Mouse (Mus musculus) hindbrain, embryonic 13.5 days (tissue): ENCODE measurements around the gene Rnf31. TPM values are rescaled to one million over a fixed set of nuclear protein-coding genes. Genes with fewer than 3 reads are reported as not detected.

Experiments
- ATAC-seq: fragments of 200-750 bp; cut with Nextera tagmentation; 2 replicates; pipeline ENCODE4 v1.8.0; 2017; ENCODE audit warnings: moderate TSS enrichment; ENCODE audit not compliant: low FRiP score
- H3K27ac ChIP-seq: fragments of 300-500 bp; sonication (generic); 2 replicates; pipeline ENCODE4 v1.5.1; 2015; ENCODE audit warnings: inconsistent platforms, mild to moderate bottlenecking, moderate library complexity
- H3K27me3 ChIP-seq: fragments of 300-500 bp; sonication (generic); 2 replicates; pipeline ENCODE4 v1.6.1; 2015; ENCODE audit warnings: mild to moderate bottlenecking, inconsistent platforms
- H3K36me3 ChIP-seq: fragments of 300-500 bp; sonication (generic); 2 replicates; pipeline ENCODE4 v1.6.1; 2015; ENCODE audit warnings: mild to moderate bottlenecking, inconsistent platforms
- H3K4me1 ChIP-seq: fragments of 300-500 bp; sonication (generic); replicated peaks from 2 replicates; pipeline ENCODE4 v1.6.1; 2015; ENCODE audit warnings: inconsistent platforms
- H3K4me2 ChIP-seq: fragments of 300-500 bp; sonication (generic); 2 replicates; pipeline ENCODE4 v1.6.1; 2015; ENCODE audit warnings: inconsistent platforms, mild to moderate bottlenecking, moderate library complexity
- H3K4me3 ChIP-seq: fragments of 300-500 bp; sonication (generic); 2 replicates; pipeline ENCODE4 v1.5.1; 2015; ENCODE audit warnings: mild to moderate bottlenecking, inconsistent platforms
- H3K9ac ChIP-seq: fragments of 300-500 bp; sonication (generic); 2 replicates; pipeline ENCODE4 v1.6.1; 2015; ENCODE audit warnings: mild to moderate bottlenecking, inconsistent platforms
- H3K9me3 ChIP-seq: fragments of 300-500 bp; sonication (generic); 2 replicates; pipeline ENCODE4 v1.6.1; 2016; ENCODE audit warnings: inconsistent platforms
- WGBS: fragments of 180-500 bp; shearing (Covaris S2); methylation state at CpG from one replicate; pipeline ENCODE4 v1.1.7; 2015; 5-methylcytosine and 5-hydroxymethylcytosine counted together
- polyA plus RNA-seq: library from polyadenylated mRNA; unstranded; fragments of >200 nt; fragmentation: Nextera tagmentation; extraction: Ambion mirVana; gene quantifications from 2 replicates; pipeline ENCODE4 v1.2.1, GENCODE M21; 2015

Gene Rnf31
- polyA plus RNA-seq, 1 experiment from 2014 or later = 18.8 TPM

GRCm38 (mm10) chr14:55614565-55615178, 23.2 kb downstream of the Rnf31 start:
- no peak overlapping the region for H3K9ac ChIP-seq
- H3K4me3 ChIP-seq = no peak overlapping the region
- H3K4me2 ChIP-seq = no peak overlapping the region
- no peaks in the 10 kb centered on the region for H3K27me3 ChIP-seq
- H3K36me3 ChIP-seq = peaks cover 10% of the 10 kb centered on the region
- WGBS = 85% methylated on average over 7 of the region's 7 CpGs
- no peak overlapping the region for H3K27ac ChIP-seq
- no peak for ATAC-seq
- H3K9me3 ChIP-seq = no peaks in the 10 kb centered on the region
- peaks cover 4% of the 10 kb centered on the region; the same call in 1 of the 2 replicates for H3K4me1 ChIP-seq

- H3K36me3 ChIP-seq = 0 out of 2 replicates have a peak, but pooled peaks cover 2% of the 10 kb centered on the region
- H3K27ac ChIP-seq = no peak overlapping the region
- peaks cover 4% of the 10 kb centered on the region; the same call in 1 of the 2 replicates for H3K4me1 ChIP-seq
- no peaks in the 10 kb centered on the region for H3K27me3 ChIP-seq
- WGBS = 38% methylated on average over 2 of the region's 2 CpGs
- no peak for ATAC-seq
- H3K4me2 ChIP-seq = no peak overlapping the region
- no peaks in the 10 kb centered on the region for H3K9me3 ChIP-seq
- H3K9ac ChIP-seq = no peak overlapping the region
- no peak overlapping the region for H3K4me3 ChIP-seq
These were observed 24.4 kb downstream of the Rnf31 start for GRCm38 (mm10) chr14:55615876-55616275.

GRCm38 (mm10) chr14:55616844-55617243, 25.3 kb downstream of the Rnf31 start:
- Histone ChIP-seq H3K9me3 (no peaks in the 10 kb centered on the region), H3K27me3 (no peaks in the 10 kb centered on the region), H3K36me3 (no peaks in the 10 kb centered on the region), H3K4me1 (peaks cover 4% of the 10 kb centered on the region; the same call in 1 of the 2 replicates), H3K27ac (no peak overlapping the region), H3K4me2 (no peak overlapping the region), H3K9ac (no peak overlapping the region), H3K4me3 (no peak overlapping the region)
- no peak for ATAC-seq
- WGBS = 87% methylated on average over 2 of the region's 2 CpGs

- H3K27me3 ChIP-seq = no peaks in the 10 kb centered on the region
- 20% methylated on average over 21 of the region's 21 CpGs for WGBS
- H3K9me3 ChIP-seq = no peaks in the 10 kb centered on the region
- H3K4me3 ChIP-seq = peak within 1 kb of the TSS; percentile 33
- H3K9ac ChIP-seq = peak within 1 kb of the TSS; percentile 46
- H3K4me2 ChIP-seq = peak within 1 kb of the TSS; percentile 42
- peaks cover 1% of the 10 kb centered on the region; the same call in 1 of the 2 replicates for H3K36me3 ChIP-seq
- peak; percentile 91 for ATAC-seq
- peak within 1 kb of the TSS; percentile 12; the same call in 1 of the 2 replicates for H3K27ac ChIP-seq
- peaks cover 4% of the 10 kb centered on the region; the same call in 1 of the 2 replicates for H3K4me1 ChIP-seq
These were observed 26.3 kb downstream of the Rnf31 start, which contains the start of gene Rec8 for GRCm38 (mm10) chr14:55617822-55618221. TSS of gene Rec8 (plus strand) at chr14:55618037.

- H3K9ac ChIP-seq = peak overlapping the region; percentile 46
- peak; percentile 51; the same call in 1 of the 2 replicates for ATAC-seq
- 51% methylated on average over 22 of the region's 22 CpGs for WGBS
- H3K36me3 ChIP-seq = peaks cover 8% of the 10 kb centered on the region
- no peaks in the 10 kb centered on the region for H3K9me3 ChIP-seq
- no peaks in the 10 kb centered on the region for H3K27me3 ChIP-seq
- H3K4me1 ChIP-seq = peaks cover 4% of the 10 kb centered on the region; the same call in 1 of the 2 replicates
- peak overlapping the region; percentile 12; the same call in 1 of the 2 replicates for H3K27ac ChIP-seq
- peak overlapping the region; percentile 33 for H3K4me3 ChIP-seq
- H3K4me2 ChIP-seq = peak overlapping the region; percentile 42
These were observed 27.1 kb downstream of the Rnf31 start for GRCm38 (mm10) chr14:55618486-55619195.

GRCm38 (mm10) chr14:55628077-55628827, 36.7 kb downstream of the Rnf31 start:
- H3K4me1 ChIP-seq = no peaks in the 10 kb centered on the region
- H3K27me3 ChIP-seq = no peaks in the 10 kb centered on the region
- 93% methylated on average over 27 of the region's 27 CpGs for WGBS
- no peak overlapping the region for H3K4me2 ChIP-seq
- peaks cover 99% of the 10 kb centered on the region for H3K36me3 ChIP-seq
- H3K4me3 ChIP-seq = no peak overlapping the region
- no peak for ATAC-seq
- H3K9me3 ChIP-seq = no peaks in the 10 kb centered on the region
- no peak overlapping the region for H3K9ac ChIP-seq
- no peak overlapping the region for H3K27ac ChIP-seq

- Histone ChIP-seq H3K4me2 (no peak overlapping the region), H3K27ac (no peak overlapping the region), H3K4me1 (peaks cover 5% of the 10 kb centered on the region), H3K27me3 (no peaks in the 10 kb centered on the region), H3K36me3 (peaks cover 99% of the 10 kb centered on the region), H3K4me3 (no peak overlapping the region), H3K9me3 (no peaks in the 10 kb centered on the region), H3K9ac (no peak overlapping the region)
- ATAC-seq = no peak
- 57% methylated on average over 5 of the region's 5 CpGs for WGBS
These were observed 37.8 kb downstream of the Rnf31 start for GRCm38 (mm10) chr14:55629312-55629711.

- ATAC-seq = peak; percentile 76
- peak overlapping the region; percentile 73 for H3K4me3 ChIP-seq
- 3% methylated on average over 23 of the region's 23 CpGs for WGBS
- peak overlapping the region; percentile 87 for H3K27ac ChIP-seq
- no peaks in the 10 kb centered on the region for H3K9me3 ChIP-seq
- no peaks in the 10 kb centered on the region for H3K27me3 ChIP-seq
- H3K4me2 ChIP-seq = peak overlapping the region; percentile 93
- peaks cover 20% of the 10 kb centered on the region for H3K4me1 ChIP-seq
- peak overlapping the region; percentile 89 for H3K9ac ChIP-seq
- H3K36me3 ChIP-seq = peaks cover 80% of the 10 kb centered on the region
These were observed 43.5 kb downstream of the Rnf31 start for GRCm38 (mm10) chr14:55634874-55635522.

- peak; percentile 88 for ATAC-seq
- peak within 1 kb of the TSS; percentile 89 for H3K9ac ChIP-seq
- peaks cover 20% of the 10 kb centered on the region for H3K4me1 ChIP-seq
- H3K27me3 ChIP-seq = no peaks in the 10 kb centered on the region
- H3K4me3 ChIP-seq = peak within 1 kb of the TSS; percentile 73
- WGBS = 2% methylated on average over 33 of the region's 33 CpGs
- peaks cover 80% of the 10 kb centered on the region for H3K36me3 ChIP-seq
- H3K27ac ChIP-seq = peak within 1 kb of the TSS; percentile 87
- peak within 1 kb of the TSS; percentile 93 for H3K4me2 ChIP-seq
- H3K9me3 ChIP-seq = no peaks in the 10 kb centered on the region
These were observed 44.1 kb downstream of the Rnf31 start, which contains the start of gene Ipo4 for GRCm38 (mm10) chr14:55635523-55636007. TSS of gene Ipo4 (minus strand) at chr14:55635957.

GRCm38 (mm10) chr14:55637795-55638194, 46.3 kb downstream of the Rnf31 start, which contains the start of gene Gm49378:
TSS of gene Gm49378 (minus strand) at chr14:55637895.
- ATAC-seq = no peak
- H3K27me3 ChIP-seq = no peaks in the 10 kb centered on the region
- H3K4me1 ChIP-seq = peaks cover 35% of the 10 kb centered on the region
- H3K27ac ChIP-seq = no peak within 1 kb of the TSS
- H3K9ac ChIP-seq = 0 out of 2 replicates have a peak within 1 kb of the TSS, but pooled peaks have one; percentile 24
- WGBS = 94% methylated on average over 9 of the region's 9 CpGs
- H3K4me2 ChIP-seq = no peak within 1 kb of the TSS
- no peaks in the 10 kb centered on the region for H3K9me3 ChIP-seq
- H3K4me3 ChIP-seq = no peak within 1 kb of the TSS
- peaks cover 68% of the 10 kb centered on the region for H3K36me3 ChIP-seq

- H3K4me3 ChIP-seq = no peak overlapping the region
- H3K36me3 ChIP-seq = peaks cover 54% of the 10 kb centered on the region
- no peaks in the 10 kb centered on the region for H3K9me3 ChIP-seq
- H3K27ac ChIP-seq = no peak overlapping the region
- H3K27me3 ChIP-seq = no peaks in the 10 kb centered on the region
- ATAC-seq = no peak
- H3K9ac ChIP-seq = no peak overlapping the region
- H3K4me1 ChIP-seq = peaks cover 38% of the 10 kb centered on the region
- WGBS = 96% methylated on average over 14 of the region's 14 CpGs
- H3K4me2 ChIP-seq = no peak overlapping the region
These were observed 49.3 kb downstream of the Rnf31 start for GRCm38 (mm10) chr14:55640816-55641215.
